Mouse (Mus musculus) heart, adult 2 months (tissue): ENCODE data around the gene Cplx3.
A peak's percentile ranks its signal among the peaks of the same experiment; 100 is the strongest.

Source experiments
- CTCF ChIP-seq: fragments of 200-600 bp; IDR thresholded peaks from 2 replicates; pipeline ENCODE4 v1.8.1; 2022; ENCODE audit warnings: antibody characterized with exemption, mild to moderate bottlenecking, moderate library complexity
- POLR2A ChIP-seq: fragments of 200-500 bp; IDR thresholded peaks from 2 replicates; pipeline ENCODE4 v1.6.1; 2011; ENCODE audit warnings: mild to moderate bottlenecking, low read depth, low read length, control low read depth; ENCODE audit not compliant: insufficient read depth

DNA sequence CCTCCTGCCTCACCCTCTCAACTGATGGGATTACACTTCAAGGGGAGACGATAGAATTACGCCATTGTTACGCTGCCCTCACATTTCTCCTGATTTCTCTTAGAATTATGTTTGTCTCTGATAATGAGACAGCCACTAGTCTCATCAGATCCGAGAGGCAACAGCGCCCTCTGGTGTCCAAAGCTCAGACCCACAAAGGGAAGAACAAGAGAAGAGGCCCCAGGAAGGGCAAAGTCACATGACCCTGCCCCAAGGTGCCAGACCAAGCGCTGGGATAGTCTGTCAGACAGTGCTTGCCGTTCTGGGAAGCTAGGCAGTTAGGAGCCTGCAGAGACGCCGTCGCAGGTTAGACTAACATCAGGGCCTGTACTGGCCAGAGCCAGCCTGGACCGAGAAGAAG lies 49.7 kb upstream of the Cplx3 start:
- TF ChIP-seq POLR2A (no peak), CTCF (peak; percentile 98)
